Mouse (Mus musculus) skeletal muscle tissue, adult 2 months (tissue): ENCODE results near the gene Mlxip.

ENCODE experiments used
- DNase-seq: peaks from one replicate; pipeline ENCODE4 v3.0.0-alpha.2; 2012; ENCODE audit warnings: low read depth, low spot score

The Mlxip gene

DNA sequence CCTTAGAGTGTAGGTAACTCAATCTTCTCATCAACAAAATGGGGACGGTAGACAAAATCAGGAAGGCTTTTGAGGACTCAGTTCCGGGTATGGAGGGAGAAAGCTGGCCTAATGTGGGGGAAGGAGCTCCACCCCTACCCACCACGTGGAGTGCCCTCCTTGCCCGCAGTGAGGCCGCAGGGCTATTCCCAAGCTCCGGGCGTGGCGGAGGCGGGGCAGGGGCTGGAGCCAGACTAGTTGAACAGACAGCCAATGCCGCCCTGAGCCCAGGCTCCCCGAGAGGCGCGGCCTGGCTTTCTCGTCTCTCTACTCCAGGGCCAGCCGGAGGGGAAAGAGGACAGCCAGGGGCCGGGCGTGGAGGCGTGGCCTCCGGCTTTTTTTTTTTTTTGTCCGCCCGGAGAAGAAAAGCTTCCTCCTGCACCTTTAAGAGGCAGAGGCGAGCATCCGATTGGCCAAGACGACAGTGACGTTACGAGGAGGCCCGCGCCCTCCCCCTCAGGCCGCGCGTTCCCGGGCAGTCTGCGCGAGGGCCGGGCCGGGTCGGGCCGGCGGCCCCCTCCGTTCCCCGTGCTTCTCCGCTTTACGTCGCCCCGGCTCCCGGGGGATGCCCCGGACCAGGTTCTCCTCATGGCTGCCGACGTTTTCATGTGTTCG is at the start of gene Mlxip:
TSS of gene Mlxip (plus strand) at position 496 of the 654 bp plus-strand sequence.
- DNase-seq: peak; percentile 97

- DNase-seq: no peak
Observed at GRCm38 (mm10) chr5:123344963-123345852, 49.4 kb upstream of the Mlxip start.

DNA sequence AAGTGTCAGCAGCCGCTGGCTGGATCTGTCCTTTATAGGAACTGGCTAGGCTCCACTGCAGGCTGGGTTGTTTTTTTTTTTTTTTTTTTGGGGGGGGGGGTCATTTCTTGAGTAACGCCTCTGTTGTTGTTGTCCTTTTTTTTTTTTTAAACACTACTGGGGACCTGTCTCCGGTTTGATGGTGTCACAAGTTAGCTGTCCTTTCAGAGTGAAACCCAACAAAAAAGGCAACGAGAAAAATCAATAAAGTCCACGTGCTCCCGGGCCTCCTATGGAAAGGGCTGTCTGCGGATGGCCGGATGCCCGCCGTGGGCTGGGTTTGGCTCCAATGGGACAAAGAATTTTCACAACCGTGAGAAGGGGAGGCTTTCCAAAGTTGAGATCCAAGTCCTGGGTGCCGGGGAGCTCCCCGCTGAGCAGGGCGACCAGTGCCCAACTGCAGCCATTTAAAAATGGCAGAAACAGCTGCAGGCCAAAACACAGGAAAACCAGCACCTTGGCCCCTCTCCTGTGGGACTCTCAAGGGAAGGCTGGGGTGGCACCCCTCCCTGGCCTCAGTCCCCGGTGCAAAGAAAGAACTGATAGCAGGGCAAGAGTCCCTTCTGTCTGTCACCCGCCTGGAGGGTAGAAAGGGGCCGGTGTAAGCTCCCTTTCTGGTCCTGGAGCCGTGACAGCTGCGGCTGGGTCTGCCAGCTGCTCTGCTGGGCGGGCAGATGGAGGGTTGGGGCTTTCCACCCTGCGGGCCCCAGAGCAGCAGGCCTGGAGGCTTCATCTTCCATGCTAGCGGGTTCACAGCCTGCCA is 48.5 kb upstream of the Mlxip start:
- DNase-seq: peak; percentile 63

- DNase-seq: no peak
Observed at GRCm38 (mm10) chr5:123346701-123347270, 47.8 kb upstream of the Mlxip start.

DNA sequence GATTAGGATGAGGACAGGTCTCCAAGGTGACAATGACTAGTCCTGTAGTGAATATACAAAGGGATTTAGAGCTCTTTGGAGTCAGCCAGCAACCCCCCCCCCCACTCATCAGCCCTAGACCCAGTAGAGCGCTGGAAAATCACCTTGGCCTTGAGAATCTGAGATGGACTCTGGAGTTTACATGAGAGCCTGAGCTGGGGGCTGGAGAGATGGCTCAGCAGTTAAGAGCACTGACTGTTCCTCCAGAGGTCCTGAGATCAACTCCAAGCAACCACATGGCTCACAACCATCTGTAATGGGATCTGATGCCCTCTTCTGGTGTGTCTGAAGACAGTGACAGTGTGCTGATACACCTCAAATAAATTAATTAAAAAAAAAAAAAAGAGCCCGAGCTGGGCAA is 46.6 kb upstream of the Mlxip start:
- no peak for DNase-seq

DNA sequence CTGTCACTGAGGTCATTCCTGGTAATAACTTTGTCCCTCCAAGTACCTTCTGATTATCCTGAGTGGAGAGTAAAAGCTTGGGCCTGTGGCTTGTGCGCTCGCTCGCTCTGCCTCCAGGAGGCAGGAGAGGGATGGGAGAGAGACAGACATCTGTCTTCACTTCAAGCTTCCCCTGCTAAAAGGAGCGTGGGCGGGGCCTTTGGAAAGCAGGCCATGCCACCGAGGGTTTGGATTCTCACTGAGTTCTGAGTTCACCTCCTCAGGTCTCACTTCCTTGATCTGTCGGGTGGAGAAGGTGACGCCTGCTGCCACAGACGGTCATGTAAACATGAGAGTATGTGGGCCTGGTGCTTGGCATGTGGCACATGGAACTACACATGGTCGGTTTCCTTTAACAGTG is 44.2 kb upstream of the Mlxip start:
- DNase-seq: no peak

DNA sequence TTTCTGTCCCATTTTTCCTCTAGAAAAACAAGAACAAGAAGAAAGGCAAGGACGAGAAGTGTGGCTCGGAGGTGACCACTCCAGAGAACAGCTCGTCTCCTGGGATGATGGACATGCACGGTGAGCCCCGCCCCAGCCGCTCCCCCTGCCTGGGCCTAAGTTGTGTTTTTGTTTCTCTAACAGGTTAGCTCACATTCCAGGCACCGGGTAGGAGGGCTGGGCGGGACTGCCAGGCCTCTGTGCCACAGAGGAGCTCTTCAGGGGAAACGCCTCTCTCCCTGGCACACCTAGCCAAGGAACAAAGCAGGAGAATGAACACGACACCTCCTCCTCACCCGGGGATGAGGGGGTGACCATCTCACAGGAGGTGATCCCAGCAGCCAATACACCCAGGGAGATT is 38.7 kb upstream of the Mlxip start:
- DNase-seq: no peak

- DNase-seq: no peak
Observed at GRCm38 (mm10) chr5:123357253-123357652, 37.3 kb upstream of the Mlxip start.

GRCm38 (mm10) chr5:123359431-123359830 is 35.2 kb upstream of the Mlxip start:
- no peak for DNase-seq

- no peak for DNase-seq
Observed at GRCm38 (mm10) chr5:123362911-123363310, 31.7 kb upstream of the Mlxip start.

DNA sequence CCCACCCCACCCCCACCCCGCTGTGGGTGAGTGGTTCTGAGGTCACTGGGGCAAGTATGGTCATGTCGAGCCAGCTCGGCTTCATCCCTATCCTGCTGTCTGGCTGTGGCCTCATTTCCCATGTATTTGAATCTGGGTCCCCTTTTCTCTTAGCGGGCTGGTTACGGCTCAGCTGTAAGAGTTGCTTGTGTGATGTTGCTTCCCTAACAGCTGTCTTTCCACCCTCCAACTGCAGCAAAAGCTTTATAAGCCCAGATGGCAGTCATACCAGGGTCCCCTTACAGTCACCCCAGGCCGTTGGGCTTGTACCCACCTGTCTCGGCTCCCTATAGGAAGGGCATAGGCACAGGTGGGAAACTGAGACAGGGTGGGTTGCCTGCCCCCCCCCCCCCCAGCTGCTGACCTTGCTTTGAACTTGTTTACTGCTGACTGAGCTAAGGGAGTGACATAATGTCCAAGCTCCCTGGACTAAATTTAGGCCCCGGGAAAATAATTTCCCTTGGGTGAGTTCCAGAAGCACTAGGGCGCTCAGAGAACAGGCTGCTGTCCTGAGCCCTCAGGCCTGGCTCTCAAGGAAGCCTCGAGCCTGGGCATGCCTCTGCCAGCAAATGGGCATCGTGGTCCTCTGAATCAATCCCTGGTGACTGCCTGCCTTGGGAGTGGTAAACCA is 30.2 kb upstream of the Mlxip start:
- DNase-seq: peak; percentile 90

DNA sequence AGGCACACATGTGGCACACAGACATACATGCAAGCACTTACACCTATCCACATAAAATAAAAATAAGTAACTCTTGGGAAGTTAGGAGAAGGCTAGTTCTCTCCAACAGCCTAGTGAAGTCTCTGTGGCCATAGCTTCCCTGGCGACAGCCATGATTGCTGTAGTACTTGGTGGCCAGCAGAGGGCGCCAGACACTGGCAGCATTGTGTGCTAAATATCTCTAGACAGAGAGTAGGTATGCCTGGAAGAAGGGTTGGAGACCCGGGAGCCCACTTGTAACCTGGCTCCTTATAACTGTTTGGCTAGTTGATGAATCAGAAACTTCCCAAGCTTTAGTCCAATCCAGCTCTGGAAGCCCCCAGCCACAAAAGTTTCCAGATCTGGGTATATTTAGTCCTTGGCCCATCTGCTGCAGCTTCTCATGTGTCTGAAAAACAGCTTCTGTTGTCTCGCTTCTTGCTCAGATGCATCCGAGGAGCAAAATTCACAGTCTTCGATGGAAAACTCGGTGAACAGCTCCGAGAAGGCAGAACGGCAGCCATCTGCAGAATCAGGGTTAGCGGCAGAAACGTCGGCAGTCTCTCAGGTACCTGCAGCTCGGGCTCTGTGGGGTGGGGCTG is 25.6 kb upstream of the Mlxip start:
- peak; percentile 53 for DNase-seq

- DNase-seq: no peak
Observed at GRCm38 (mm10) chr5:123370049-123370448, 24.5 kb upstream of the Mlxip start.

GRCm38 (mm10) chr5:123375262-123375661 is 19.3 kb upstream of the Mlxip start:
- no peak for DNase-seq

DNA sequence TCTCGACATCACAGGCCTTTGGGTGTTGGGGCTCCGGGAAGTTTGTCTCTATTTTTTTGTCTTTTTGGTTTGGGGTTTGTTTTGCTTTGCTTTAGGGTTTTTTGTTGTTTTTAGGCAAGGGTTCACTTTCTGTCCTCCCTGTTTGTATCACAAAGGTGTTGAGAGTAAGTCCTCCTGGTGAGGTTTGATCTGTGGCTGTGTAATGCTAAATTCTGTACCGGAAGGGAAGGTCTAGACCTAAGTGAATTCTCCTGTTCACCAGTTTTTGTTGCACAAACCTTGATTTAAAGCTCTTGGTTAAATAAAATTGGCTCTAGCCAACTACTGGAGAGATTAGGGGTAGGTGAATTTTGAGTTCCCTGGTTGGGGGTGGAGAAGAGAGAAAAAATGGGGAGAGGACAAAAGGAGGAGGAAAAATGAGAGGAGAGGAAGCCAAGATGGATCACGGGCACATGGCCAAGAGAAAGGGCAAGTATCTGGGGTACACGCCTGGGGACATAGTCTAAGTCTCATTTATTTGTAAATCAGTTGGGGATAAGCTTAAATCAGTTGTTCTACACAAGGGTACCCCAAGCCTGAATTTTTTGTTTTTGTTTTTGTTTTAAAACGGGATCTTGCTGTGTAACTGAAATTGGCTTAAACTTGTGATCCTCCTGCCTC is 18.7 kb upstream of the Mlxip start:
- no peak for DNase-seq

- DNase-seq: peak; percentile 69
Observed at GRCm38 (mm10) chr5:123376569-123376968, 18.0 kb upstream of the Mlxip start.

GRCm38 (mm10) chr5:123377120-123377955 is 17.3 kb upstream of the Mlxip start:
- peak; percentile 78 for DNase-seq

DNA sequence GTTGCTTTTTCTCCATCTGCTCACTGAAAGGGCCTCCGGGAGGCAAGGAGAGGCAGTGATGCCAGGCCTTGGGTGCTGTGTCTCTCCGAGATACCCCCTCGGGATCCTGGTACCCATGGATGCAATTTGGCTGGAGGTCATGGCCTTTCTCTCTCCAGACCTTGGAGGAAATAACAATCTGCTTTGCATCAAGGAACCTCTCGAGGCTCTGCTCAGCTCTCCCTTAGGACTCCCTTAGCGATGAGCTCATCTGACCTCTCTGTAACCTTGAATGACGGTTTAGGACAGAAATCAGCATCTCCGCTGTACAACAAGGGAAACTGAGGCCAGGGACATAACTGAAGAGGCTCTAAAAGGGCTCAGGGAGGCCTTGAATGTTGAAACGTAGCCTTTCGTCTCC is 15.9 kb upstream of the Mlxip start:
- no peak for DNase-seq

GRCm38 (mm10) chr5:123379504-123379931 is 15.1 kb upstream of the Mlxip start:
- DNase-seq: no peak
